Mouse (Mus musculus) cerebellum, adult 2 months (tissue): ENCODE measurements around the gene Igtp. TPM values are rescaled to one million over a fixed set of nuclear protein-coding genes. Genes with fewer than 3 reads are reported as not detected.

ENCODE experiments used
- DNase-seq, 2 experiments: peaks; one replicate each; pipeline ENCODE4 v3.0.0; 2021
- H3K27ac ChIP-seq: fragments of 200-500 bp; 2 replicates; pipeline ENCODE4 v1.5.1; 2012; ENCODE audit warnings: low read length, control low read depth, inconsistent platforms; ENCODE audit not compliant: insufficient read depth
- H3K27me3 ChIP-seq: fragments of 200-500 bp; 2 replicates; pipeline ENCODE4 v1.6.1; 2012; ENCODE audit warnings: inconsistent platforms, mild to moderate bottlenecking, low read length, moderate library complexity; ENCODE audit not compliant: control insufficient read depth, insufficient read depth
- H3K4me1 ChIP-seq: fragments of 200-500 bp; 2 replicates; pipeline ENCODE4 v1.6.1; 2011; ENCODE audit warnings: low read length; ENCODE audit not compliant: control insufficient read depth, insufficient read depth
- H3K4me3 ChIP-seq: fragments of 200-500 bp; replicated peaks from 2 replicates; pipeline ENCODE3; 2011; ENCODE audit warnings: mild to moderate bottlenecking, low read depth, low read length, control low read depth; ENCODE audit not compliant: insufficient read depth
- CTCF ChIP-seq: fragments of 200-500 bp; IDR thresholded peaks from 2 replicates; pipeline ENCODE4 v1.5.1; 2011; ENCODE audit warnings: low read depth, mild to moderate bottlenecking, control low read depth, low read length, moderate library complexity, borderline replicate concordance; ENCODE audit not compliant: insufficient read depth
- POLR2A ChIP-seq: fragments of 200-500 bp; IDR thresholded peaks from 2 replicates; pipeline ENCODE4 v1.6.1; 2011; ENCODE audit warnings: low read length, control low read depth, borderline replicate concordance; ENCODE audit not compliant: insufficient read depth
- WGBS: fragments of 180-500 bp; shearing (Covaris S2); methylation state at CpG from one replicate; pipeline ENCODE4 v1.1.7; 2018; 5-methylcytosine and 5-hydroxymethylcytosine counted together
- polyA plus RNA-seq: library from polyadenylated mRNA; depleted of rRNA; stranded (reverse); fragments of >200 nt; gene quantifications from 2 replicates; pipeline ENCODE4 v1.2.3, GENCODE M21; 2012; rRNA removed

Igtp gene
- polyA plus RNA-seq, 1 experiment = 4.9 TPM

DNA sequence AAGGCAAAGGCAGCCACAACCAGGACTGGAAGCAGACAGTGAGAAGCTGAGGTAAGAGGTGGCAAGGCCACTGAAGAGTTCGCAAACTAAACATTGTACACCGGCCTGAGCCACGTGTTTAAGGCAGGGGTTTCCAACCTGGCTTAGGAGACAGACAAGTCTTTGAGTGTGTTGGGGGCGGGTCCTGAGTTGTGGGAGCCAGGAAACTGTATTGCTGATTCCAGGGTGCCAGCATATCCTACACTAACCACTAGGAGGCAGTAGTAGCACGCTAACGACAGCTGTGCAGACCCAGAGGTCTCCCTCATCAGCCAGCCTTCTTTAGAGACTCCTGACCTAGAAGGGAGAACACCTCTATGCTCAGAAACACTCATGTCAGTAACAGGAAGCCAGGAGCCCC is 35.8 kb downstream of the Igtp start:
- no peak for DNase-seq
- Histone ChIP-seq H3K27ac (no peak overlapping the region), H3K4me3 (no peak overlapping the region), H3K4me1 (peaks cover 5% of the 10 kb centered on the region; the same call in 1 of the 2 replicates), H3K27me3 (no peaks in the 10 kb centered on the region)
- 21% methylated on average over 6 of the region's 6 CpGs for WGBS
- TF ChIP-seq CTCF (0 out of 2 replicates have a peak, but pooled peaks have one; percentile 29), POLR2A (no peak)

DNA sequence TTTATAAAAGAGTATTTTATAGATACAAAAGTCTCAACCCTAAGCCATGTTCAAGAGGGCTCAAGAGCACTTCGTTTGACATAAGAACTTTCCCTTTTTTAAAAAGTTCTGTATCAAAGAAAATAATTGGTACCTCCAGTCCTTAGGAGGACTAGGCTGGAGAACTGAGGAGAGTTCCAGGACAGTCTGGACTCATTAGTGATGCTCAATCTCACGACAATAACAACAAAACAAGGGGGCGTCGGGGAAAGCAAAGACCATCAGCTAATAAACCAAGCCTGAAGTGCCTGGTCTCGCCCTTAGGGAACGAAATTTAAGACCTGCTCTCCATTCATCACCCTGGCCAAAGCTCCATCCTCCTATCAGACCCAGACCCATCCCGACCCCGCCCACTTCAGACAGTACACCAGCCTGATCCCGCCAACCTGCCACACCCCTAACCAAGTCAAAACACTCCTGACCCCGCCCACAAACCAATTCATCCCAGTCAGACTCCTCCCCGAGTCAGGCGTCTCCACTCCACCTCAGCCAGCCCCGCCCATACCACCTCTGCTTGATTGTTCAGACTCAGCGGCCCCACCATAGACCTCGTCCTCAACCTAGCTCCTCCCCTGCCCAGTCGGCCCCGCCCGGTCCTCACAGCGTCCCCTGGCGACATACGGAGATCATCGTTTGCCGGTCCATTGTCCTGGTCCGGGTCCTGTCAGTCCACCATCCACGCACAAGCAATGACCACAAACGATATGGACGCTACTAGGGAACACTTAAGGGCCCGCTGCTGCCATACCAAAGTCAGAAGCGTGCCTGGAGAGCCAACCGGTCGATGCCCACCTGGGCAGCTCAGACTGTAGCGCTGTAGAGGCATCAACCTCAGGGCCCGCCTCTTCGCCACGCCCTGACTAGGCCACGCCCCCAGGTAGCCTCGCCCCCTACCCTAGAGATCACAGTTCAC is 39.8 kb downstream of the Igtp start:
- TF ChIP-seq CTCF (no peak; the same call in 1 of the 2 replicates), POLR2A (no peak)
- Histone ChIP-seq H3K4me1 (peaks cover 5% of the 10 kb centered on the region; the same call in 1 of the 2 replicates), H3K27me3 (no peaks in the 10 kb centered on the region), H3K27ac (no peak overlapping the region), H3K4me3 (peak overlapping the region; percentile 42)
- peak in 1 of 2 experiments; percentile 8 for DNase-seq
- WGBS = 4% methylated on average over 37 of the region's 37 CpGs

DNA sequence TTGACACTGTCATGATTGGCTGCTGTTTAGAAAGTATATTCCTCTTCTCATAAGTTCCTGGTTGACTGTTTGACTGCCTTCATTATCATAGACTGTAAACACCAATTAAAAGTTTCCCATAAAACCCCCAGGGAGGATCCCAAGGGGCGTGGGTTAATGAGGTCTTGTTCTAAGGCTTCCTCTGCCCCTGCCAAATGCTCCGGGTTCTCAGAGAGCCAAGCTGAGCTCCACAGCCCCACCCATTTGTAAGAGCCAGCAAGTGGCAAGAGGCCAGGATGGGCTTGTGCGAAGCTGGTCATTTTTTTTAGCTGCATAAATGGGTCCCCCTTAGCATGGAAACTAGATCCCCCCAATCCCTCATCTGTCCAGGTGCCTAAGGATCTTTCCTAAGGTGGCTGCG is 47.9 kb downstream of the Igtp start:
- TF ChIP-seq POLR2A = no peak
- TF ChIP-seq CTCF = no peak
- H3K27me3 ChIP-seq = no peaks in the 10 kb centered on the region; the same call in 1 of the 2 replicates
- no peak overlapping the region for H3K27ac ChIP-seq
- no peak overlapping the region for H3K4me3 ChIP-seq
- H3K4me1 ChIP-seq = no peaks in the 10 kb centered on the region
- 23% methylated on average over 4 of the region's 4 CpGs for WGBS
- no peak for DNase-seq

DNA sequence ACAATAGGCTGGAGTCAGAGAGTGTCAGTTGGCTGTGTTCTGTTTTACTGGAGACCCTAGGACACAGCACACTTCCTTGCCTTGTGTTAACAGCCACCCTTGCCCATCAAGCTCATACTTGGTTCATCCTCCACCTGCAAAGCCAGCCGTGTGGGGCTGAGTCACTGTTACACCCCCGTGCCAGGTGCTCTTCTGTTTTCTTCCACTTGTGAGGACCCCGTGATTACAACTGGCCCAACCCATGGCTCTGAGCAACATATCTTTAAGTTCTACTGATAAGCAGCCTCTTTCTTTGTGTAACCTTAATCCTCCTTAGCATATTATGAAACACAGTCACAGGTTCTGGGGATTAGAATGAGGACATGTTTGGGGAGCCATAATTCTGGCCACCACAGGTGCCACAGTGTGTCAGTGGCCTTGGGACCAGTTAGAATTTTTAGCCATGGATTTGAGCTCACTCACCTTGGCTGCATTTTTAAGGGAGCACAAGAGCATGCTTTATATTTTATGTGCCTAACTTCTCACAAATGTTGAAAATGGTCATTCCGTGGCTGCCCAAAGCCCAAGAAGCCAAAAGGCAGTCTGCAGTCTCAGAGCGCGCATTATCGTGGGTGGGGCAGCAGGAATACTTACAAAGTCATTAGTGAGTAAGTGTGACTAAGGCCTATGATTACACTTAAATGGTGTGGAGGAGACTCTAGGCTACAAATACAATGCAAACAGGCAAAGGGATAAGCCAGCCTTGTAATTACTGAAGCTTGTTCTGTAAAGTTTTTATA is 50.0 kb downstream of the Igtp start:
- WGBS = 87% methylated on average over 7 of the region's 7 CpGs
- DNase-seq = no peak
- no peaks in the 10 kb centered on the region; the same call in 1 of the 2 replicates for H3K27me3 ChIP-seq
- no peak overlapping the region for H3K4me3 ChIP-seq
- TF ChIP-seq POLR2A (no peak), CTCF (no peak)
- H3K4me1 ChIP-seq = no peaks in the 10 kb centered on the region
- H3K27ac ChIP-seq = no peak overlapping the region

DNA sequence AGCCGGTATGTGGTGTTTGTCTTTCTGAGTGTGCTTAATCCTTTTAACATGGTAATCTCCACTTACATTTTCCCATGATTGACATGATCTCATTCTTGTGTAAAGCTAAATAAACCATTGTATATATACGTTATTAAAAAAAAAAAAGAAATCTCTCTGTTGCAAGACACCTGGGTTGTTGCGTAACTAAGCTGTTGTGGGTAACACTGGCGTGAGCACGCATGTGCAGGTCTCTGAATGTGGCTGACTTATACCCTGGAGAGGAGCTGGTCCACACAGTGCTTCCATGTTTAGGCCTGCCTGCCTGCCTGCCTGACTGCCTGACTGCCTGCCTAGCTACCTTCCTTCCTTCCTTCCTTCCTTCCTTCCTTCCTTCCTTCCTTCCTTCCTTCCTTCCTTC is 51.2 kb downstream of the Igtp start:
- no peak overlapping the region for H3K4me3 ChIP-seq
- H3K27ac ChIP-seq = no peak overlapping the region
- no peak for DNase-seq
- no peaks in the 10 kb centered on the region for H3K4me1 ChIP-seq
- H3K27me3 ChIP-seq = no peaks in the 10 kb centered on the region; the same call in 1 of the 2 replicates
- 73% methylated on average over 5 of the region's 5 CpGs for WGBS
- TF ChIP-seq CTCF (no peak), POLR2A (no peak)

DNA sequence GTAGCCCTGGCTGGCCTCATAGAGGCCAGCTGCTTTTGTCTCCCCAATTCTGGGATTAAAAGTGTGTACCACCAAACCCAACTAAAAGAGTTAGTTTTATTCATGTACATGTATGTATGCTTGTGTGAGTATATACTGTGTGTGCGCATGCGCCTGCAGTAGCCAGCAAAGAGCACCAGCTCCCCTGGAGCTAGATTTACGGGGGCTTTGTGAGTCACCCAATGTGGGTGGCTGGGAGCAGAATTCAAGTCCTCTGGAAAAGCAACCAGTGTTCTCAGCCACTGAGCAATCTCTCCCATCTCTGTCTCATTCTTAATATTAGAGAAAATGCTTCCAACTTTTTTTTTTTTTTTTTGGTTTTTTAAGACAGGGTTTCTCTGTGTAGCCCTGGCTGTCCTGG is 55.1 kb downstream of the Igtp start:
- WGBS = 92% methylated on average over 3 of the region's 3 CpGs
- no peaks in the 10 kb centered on the region for H3K27me3 ChIP-seq
- no peak overlapping the region for H3K4me3 ChIP-seq
- DNase-seq = no peak
- H3K27ac ChIP-seq = no peak overlapping the region
- TF ChIP-seq POLR2A (no peak), CTCF (no peak)
- H3K4me1 ChIP-seq = no peaks in the 10 kb centered on the region

Other genes starting within 250 kb of the Igtp start
- gene Larp1, start 190.5 kb upstream of the Igtp start, polyA plus RNA-seq = 52.0 and 54.5 TPM in 2 replicates
- gene Gm12248, start 106.4 kb upstream of the Igtp start, polyA plus RNA-seq = not detected in 2 replicates
- gene Cnot8, start 95.4 kb upstream of the Igtp start, polyA plus RNA-seq = 80.3 and 82.8 TPM in 2 replicates
- gene Gemin5, start 31.0 kb upstream of the Igtp start, polyA plus RNA-seq = 8.7 and 9.1 TPM in 2 replicates
- 62.0 and 66.5 TPM in 2 replicates for gene Mrpl22, start 27.9 kb upstream of the Igtp start, polyA plus RNA-seq
- gene Irgm2, start 62 bp downstream of the Igtp start, polyA plus RNA-seq = 3.2 and 3.4 TPM in 2 replicates
- 0.06 TPM in 1 of 2 replicates, not detected in the other for gene 4930438A08Rik, start 75.2 kb downstream of the Igtp start, polyA plus RNA-seq
- gene Zfp692, start 107.5 kb downstream of the Igtp start, polyA plus RNA-seq = 74.5 and 81.1 TPM in 2 replicates
- gene Zfp672, start 130.8 kb downstream of the Igtp start, polyA plus RNA-seq = 45.5 and 45.9 TPM in 2 replicates
- 63.3 and 64.5 TPM in 2 replicates for gene Sh3bp5l, start 131.2 kb downstream of the Igtp start, polyA plus RNA-seq
- gene Lypd8, start 179.5 kb downstream of the Igtp start, polyA plus RNA-seq = 0.08 and 0.10 TPM in 2 replicates
- gene 1810065E05Rik, start 221.6 kb downstream of the Igtp start, polyA plus RNA-seq = not detected in 2 replicates
- not detected in 2 replicates for gene Gm12253, start 233.0 kb downstream of the Igtp start, polyA plus RNA-seq